Comparison of ENCODE assay signal across 15 mouse cellular contexts in genomic region chr3:51977654-51978352, GRCm38 (mm10).
DNase-seq lines count a peak whose midpoint lies in the region; ATAC-seq lines count a peak whose summit lies in the region.
"Had no signal": no experiment of that assay in that cellular context is flagged by ENCODE, and none has a peak within 500 bp of the region (broad histone marks: within the 10 kb centered on the region; RNA-seq: fewer than 3 reads in every experiment).

No protein-coding gene starts in this region.

- peaks cover 6% of the 10 kb centered on the region; the same call in 1 of the 2 replicates for H3K4me1 ChIP-seq in midbrain, embryonic 11.5 days (ENCODE audit: control insufficient read depth, insufficient read depth, low read length)
- H3K4me1 ChIP-seq in midbrain, embryonic 15.5 days = no peaks in the 10 kb centered on the region
- peaks cover 6% of the 10 kb centered on the region; the same call in 1 of the 2 replicates for H3K4me1 ChIP-seq in liver, embryonic 13.5 days (replicated peaks)
- 0 out of 2 replicates have a peak, but pooled peaks cover 10% of the 10 kb centered on the region for H3K4me1 ChIP-seq in stomach, embryonic 16.5 days (ENCODE audit: control insufficient read depth, insufficient read depth, low read length)
- H3K4me1 ChIP-seq: heart, embryonic 15.5 days had no signal

- H3K27me3 ChIP-seq in midbrain, embryonic 11.5 days (ENCODE audit: control insufficient read depth, insufficient read depth, low read length) = no peaks in the 10 kb centered on the region
- no peaks in the 10 kb centered on the region for H3K27me3 ChIP-seq in midbrain, embryonic 15.5 days (replicated peaks)
- H3K27me3 ChIP-seq in liver, embryonic 13.5 days = no peaks in the 10 kb centered on the region
- H3K27me3 ChIP-seq in stomach, embryonic 16.5 days (ENCODE audit: control insufficient read depth, insufficient read depth, low read length) = no peaks in the 10 kb centered on the region
- H3K27me3 ChIP-seq: heart, embryonic 15.5 days; hindbrain, embryonic 15.5 days; neural tube, embryonic 13.5 days had no signal

- no peaks in the 10 kb centered on the region for H3K36me3 ChIP-seq in midbrain, embryonic 11.5 days (ENCODE audit: control insufficient read depth, insufficient read depth, low read length)
- no peaks in the 10 kb centered on the region for H3K36me3 ChIP-seq in midbrain, embryonic 15.5 days (replicated peaks)
- H3K36me3 ChIP-seq in liver, embryonic 13.5 days = no peaks in the 10 kb centered on the region
- H3K36me3 ChIP-seq in stomach, embryonic 16.5 days (ENCODE audit: control insufficient read depth, insufficient read depth, low read length) = no peaks in the 10 kb centered on the region
- H3K36me3 ChIP-seq: heart, embryonic 15.5 days; hindbrain, embryonic 15.5 days; neural tube, embryonic 13.5 days had no signal

- H3K4me2 ChIP-seq in midbrain, embryonic 11.5 days = no peak overlapping the region
- H3K4me2 ChIP-seq in midbrain, embryonic 15.5 days = no peak overlapping the region
- H3K4me2 ChIP-seq in liver, embryonic 13.5 days = no peak overlapping the region
- H3K4me2 ChIP-seq in stomach, embryonic 16.5 days (ENCODE audit: low read depth, low read length) = peak overlapping the region; percentile 9; the same call in 1 of the 2 replicates
- H3K4me2 ChIP-seq: heart, embryonic 15.5 days; hindbrain, embryonic 15.5 days; neural tube, embryonic 13.5 days had no signal

- WGBS in midbrain, embryonic 11.5 days = 45% methylated on average over 8 of the region's 8 CpGs
- 51% methylated on average over 8 of the region's 8 CpGs for WGBS in midbrain, embryonic 15.5 days
- WGBS in liver, embryonic 13.5 days (ENCODE audit: insufficient replicate concordance) = 63% methylated on average over 8 of the region's 8 CpGs
- WGBS in stomach, embryonic 16.5 days = 41% methylated on average over 8 of the region's 8 CpGs

- no peaks in the 10 kb centered on the region for H3K9me3 ChIP-seq in midbrain, embryonic 11.5 days (ENCODE audit: control insufficient read depth, low read length)
- H3K9me3 ChIP-seq in midbrain, embryonic 15.5 days = no peaks in the 10 kb centered on the region
- H3K9me3 ChIP-seq in liver, embryonic 13.5 days (replicated peaks) = no peaks in the 10 kb centered on the region
- no peaks in the 10 kb centered on the region for H3K9me3 ChIP-seq in stomach, embryonic 16.5 days (replicated peaks; ENCODE audit: control insufficient read depth, low read length)
- H3K9me3 ChIP-seq: heart, embryonic 15.5 days; hindbrain, embryonic 15.5 days; neural tube, embryonic 13.5 days had no signal

- H3K4me3 ChIP-seq in midbrain, embryonic 11.5 days (ENCODE audit: low read depth, low read length) = no peak overlapping the region
- H3K4me3 ChIP-seq in midbrain, embryonic 15.5 days = no peak overlapping the region
- H3K4me3 ChIP-seq in liver, embryonic 13.5 days (replicated peaks) = no peak overlapping the region
- H3K4me3 ChIP-seq in stomach, embryonic 16.5 days (replicated peaks; ENCODE audit: low read length) = no peak overlapping the region
- H3K4me3 ChIP-seq: erythroblast, embryonic 14.5 days; heart, embryonic 15.5 days; hindbrain, embryonic 15.5 days; neural tube, embryonic 13.5 days had no signal

- ATAC-seq in midbrain, embryonic 11.5 days (ENCODE audit: low FRiP score) = no peak
- no peak for ATAC-seq in midbrain, embryonic 15.5 days (replicated peaks)
- peak; percentile 69 for ATAC-seq in liver, embryonic 13.5 days (ENCODE audit: low read depth)
- ATAC-seq in stomach, embryonic 16.5 days (ENCODE audit: insufficient read depth, low FRiP score) = peak; percentile 88

- H3K9ac ChIP-seq in midbrain, embryonic 11.5 days (ENCODE audit: low read length) = no peak overlapping the region; the same call in 1 of the 2 replicates
- H3K9ac ChIP-seq in midbrain, embryonic 15.5 days = no peak overlapping the region
- no peak overlapping the region for H3K9ac ChIP-seq in liver, embryonic 13.5 days
- H3K9ac ChIP-seq in stomach, embryonic 16.5 days (ENCODE audit: low read length) = no peak overlapping the region
- H3K9ac ChIP-seq: heart, embryonic 15.5 days; hindbrain, embryonic 15.5 days; neural tube, embryonic 13.5 days had no signal

- DNase-seq in embryo, embryonic 10.5 days (ENCODE audit: low spot score) = peak; percentile 40
- no peak for DNase-seq in embryo, embryonic 11 days
- no peak for DNase-seq in midbrain, embryonic 11.5 days (ENCODE audit: low spot score, missing footprints)
- DNase-seq in liver, embryonic 13.5 days = no peak
- DNase-seq in heart, postnatal 4 days = no peak
- no peak for DNase-seq in cerebellum, adult 8-10 months
- DNase-seq: adrenal gland, adult 8-10 months; retina, postnatal 1 day; spleen, adult 18-20 months had no signal

- peak overlapping the region; percentile 30 for H3K27ac ChIP-seq in midbrain, embryonic 11.5 days (ENCODE audit: low read depth, low read length)
- no peak overlapping the region for H3K27ac ChIP-seq in midbrain, embryonic 15.5 days
- H3K27ac ChIP-seq in liver, embryonic 13.5 days = peak overlapping the region; percentile 23; the same call in 1 of the 2 replicates
- H3K27ac ChIP-seq in stomach, embryonic 16.5 days (ENCODE audit: low read length) = peak overlapping the region; percentile 77
- H3K27ac ChIP-seq: heart, embryonic 15.5 days; hindbrain, embryonic 15.5 days; neural tube, embryonic 13.5 days had no signal

Comparison
In these comparisons a context has a peak if more than half of its experiments do, and no peak if none do; other contexts are left out.
1. ATAC-seq: peak in liver, embryonic 13.5 days (single experiment) and stomach, embryonic 16.5 days (single experiment); none in midbrain, embryonic 11.5 days (single experiment) and midbrain, embryonic 15.5 days (single experiment).